15 mouse cellular contexts compared by ENCODE assay signal in genomic region chr2:59699893-59700292, GRCm38 (mm10).
A peak's percentile ranks its signal among the peaks of the same experiment; 100 is the strongest.
DNase-seq lines count a peak whose midpoint lies in the region; ATAC-seq and TF ChIP-seq lines count a peak whose summit lies in the region.
"Had no signal": no experiment of that assay in that cellular context is flagged by ENCODE, and none has a peak within 500 bp of the region (broad histone marks: within the 10 kb centered on the region; RNA-seq: fewer than 3 reads in every experiment).

No protein-coding gene starts in this region.

- H3K27me3 ChIP-seq in Patski, result no peaks in the 10 kb centered on the region
- no peaks in the 10 kb centered on the region for H3K27me3 ChIP-seq in cerebellum, adult 2 months (ENCODE audit: control insufficient read depth, insufficient read depth, low read length)
- no peaks in the 10 kb centered on the region for H3K27me3 ChIP-seq in neural tube, embryonic 15.5 days (replicated peaks)
- H3K27me3 ChIP-seq: hindbrain, embryonic 12.5 days; liver, embryonic 15.5 days had no signal

- POLR2A ChIA-PET in Patski (lab: Charles Lee), result interaction anchor here (0.6 to 1.6 kb wide), 3 partner anchors 12 to 59 kb away, joined by 3 to 4 read pairs (median 3); no protein-coding TSS in a partner anchor

- TF ChIP-seq POLR2A in cerebellum, adult 2 months (IDR thresholded peaks at IDR 0.05; ENCODE audit: borderline replicate concordance, insufficient read depth, low read length), result no peak

- peak; percentile 83 for ATAC-seq in Patski
- no peak for ATAC-seq in granulocyte monocyte progenitor cell, adult 5-6 weeks (replicated peaks; ENCODE audit: poor library complexity, severe bottlenecking)
- no peak for ATAC-seq in neural tube, embryonic 15.5 days (ENCODE audit: low FRiP score)
- ATAC-seq: CD4-positive, CD25-positive, alpha-beta regulatory T cell, adult 4 months; forebrain, embryonic 14.5 days; intestine, embryonic 16.5 days had no signal

- no peak overlapping the region for H3K9ac ChIP-seq in neural tube, embryonic 15.5 days (replicated peaks)
- H3K9ac ChIP-seq: hindbrain, embryonic 12.5 days; liver, embryonic 15.5 days had no signal

- no peak overlapping the region for H3K4me3 ChIP-seq in cerebellum, adult 2 months (replicated peaks; ENCODE audit: insufficient read depth, low read depth, low read length)
- no peak overlapping the region for H3K4me3 ChIP-seq in neural tube, embryonic 15.5 days (replicated peaks)
- H3K4me3 ChIP-seq: gastrocnemius, adult 2 months; hindbrain, embryonic 12.5 days; liver, embryonic 15.5 days; megakaryocyte, embryonic 14.5 days had no signal

- no peak overlapping the region for H3K27ac ChIP-seq in cerebellum, adult 2 months (ENCODE audit: insufficient read depth, low read length)
- no peak overlapping the region for H3K27ac ChIP-seq in neural tube, embryonic 15.5 days (replicated peaks)
- H3K27ac ChIP-seq: hindbrain, embryonic 12.5 days; liver, embryonic 15.5 days had no signal

- H3K4me1 ChIP-seq in cerebellum, adult 2 months (ENCODE audit: control insufficient read depth, insufficient read depth, low read length), result peaks cover 17% of the 10 kb centered on the region
- peaks cover 15% of the 10 kb centered on the region for H3K4me1 ChIP-seq in neural tube, embryonic 15.5 days

- WGBS in cerebellum, adult 2 months, result 13% methylated on average over 9 of the region's 9 CpGs
- 90% methylated on average over 9 of the region's 9 CpGs for WGBS in neural tube, embryonic 15.5 days

- CTCF ChIA-PET in Patski (lab: Charles Lee), result no interaction called here

- no peak for TF ChIP-seq CTCF in Patski (IDR thresholded peaks at IDR 0.05)
- TF ChIP-seq CTCF in cerebellum, adult 2 months (IDR thresholded peaks at IDR 0.05; ENCODE audit: borderline replicate concordance, insufficient read depth, low read depth, low read length), result no peak

- H3K9me3 ChIP-seq in neural tube, embryonic 15.5 days (replicated peaks), result no peaks in the 10 kb centered on the region
- H3K9me3 ChIP-seq: hindbrain, embryonic 12.5 days; liver, embryonic 15.5 days; megakaryocyte, embryonic 14.5 days had no signal

- H3K36me3 ChIP-seq in neural tube, embryonic 15.5 days, result no peaks in the 10 kb centered on the region
- H3K36me3 ChIP-seq: hindbrain, embryonic 12.5 days; liver, embryonic 15.5 days had no signal

- H3K4me2 ChIP-seq in neural tube, embryonic 15.5 days, result no peak overlapping the region
- H3K4me2 ChIP-seq: hindbrain, embryonic 12.5 days; liver, embryonic 15.5 days had no signal

- peak; percentile 84 for DNase-seq in Patski (ENCODE audit: low read depth, low spot score)
- peak; percentile 77 to 85 for DNase-seq in cerebellum, adult 2 months
- DNase-seq in kidney, adult 11 months, result peak; percentile 86
- DNase-seq in kidney, postnatal 25 days, result peak; percentile 76 to 86
- DNase-seq in right cerebral cortex, adult 2 months (ENCODE audit: low spot score in 2 of 2), result no peak
- no peak for DNase-seq in adrenal gland, postnatal 4 days (ENCODE audit: low spot score in 2 of 2)
- DNase-seq: gastrocnemius, adult 2 months had no signal

- in situ Hi-C loops in Patski (cut with MboI; ENCODE audit: low pct_unique_long_range_greater_than_20kb), result no loop called here

Comparison
In these comparisons a context has a peak if more than half of its experiments do, and no peak if none do; other contexts are left out.
1. DNase-seq: peak in Patski (single experiment), cerebellum, adult 2 months (2 of 2), kidney, adult 11 months (single experiment) and kidney, postnatal 25 days (2 of 2); none in right cerebral cortex, adult 2 months (0 of 2) and adrenal gland, postnatal 4 days (0 of 2).